Mouse (Mus musculus) hindbrain, postnatal 0 days (tissue): Measurements from ENCODE around the gene Msh5. TPM values are rescaled to one million over a fixed set of nuclear protein-coding genes. Genes with fewer than 3 reads are reported as not detected.
A peak's percentile ranks its signal among the peaks of the same experiment; 100 is the strongest.

Experiments
- ATAC-seq: fragments of 200-750 bp; cut with Nextera tagmentation; 2 replicates; pipeline ENCODE4 v1.8.0; 2017; ENCODE audit warnings: mild to moderate bottlenecking, moderate TSS enrichment, moderate library complexity
- DNase-seq: peaks from one replicate; pipeline ENCODE4 v3.0.0-alpha.2; 2015; ENCODE audit warnings: low spot score
- H3K27ac ChIP-seq: fragments of 300-500 bp; sonication (generic); 2 replicates; pipeline ENCODE4 v1.5.1; 2014; ENCODE audit warnings: mild to moderate bottlenecking
- H3K27me3 ChIP-seq: fragments of 300-500 bp; sonication (generic); 2 replicates; pipeline ENCODE4 v1.6.1; 2014; ENCODE audit warnings: low read length, mixed read lengths; ENCODE audit not compliant: insufficient read depth
- H3K36me3 ChIP-seq: fragments of 300-500 bp; sonication (generic); 2 replicates; pipeline ENCODE4 v1.6.1; 2014; ENCODE audit warnings: low read length, mixed read lengths; ENCODE audit not compliant: insufficient read depth
- H3K4me1 ChIP-seq: fragments of 300-500 bp; sonication (generic); 2 replicates; pipeline ENCODE4 v1.6.1; 2014; ENCODE audit warnings: antibody characterized with exemption, low read length, mixed read lengths; ENCODE audit not compliant: insufficient read depth
- H3K4me2 ChIP-seq: fragments of 300-500 bp; sonication (generic); 2 replicates; pipeline ENCODE4 v1.6.1; 2014; ENCODE audit warnings: low read depth, mild to moderate bottlenecking, low read length, moderate library complexity, mixed read lengths
- H3K4me3 ChIP-seq: fragments of 300-500 bp; sonication (generic); 2 replicates; pipeline ENCODE4 v1.5.1; 2014; ENCODE audit warnings: low read length
- H3K9ac ChIP-seq: fragments of 300-500 bp; sonication (generic); replicated peaks from 2 replicates; pipeline ENCODE4 v1.6.1; 2014; ENCODE audit warnings: mild to moderate bottlenecking, low read length, moderate library complexity, mixed read lengths
- H3K9me3 ChIP-seq: fragments of 300-500 bp; sonication (generic); 2 replicates; pipeline ENCODE4 v1.6.1; 2016; ENCODE audit warnings: low read length, mixed read lengths
- CTCF ChIP-seq: IDR thresholded peaks from 2 replicates; pipeline ENCODE4 v1.5.1; 2016; ENCODE audit warnings: antibody characterized with exemption, control low read depth, low read depth
- WGBS: fragments of 180-500 bp; shearing (Covaris S2); extraction: QIAGEN DNeasy Blood & Tissue Kit; methylation state at CpG from one replicate; pipeline ENCODE4 v1.1.7; 2014; 5-methylcytosine and 5-hydroxymethylcytosine counted together
- polyA plus RNA-seq: library from polyadenylated mRNA; unstranded; fragments of >200 nt; fragmentation: Nextera tagmentation; extraction: Ambion mirVana; gene quantifications from 2 replicates; pipeline ENCODE4 v1.2.1, GENCODE M21; 2015
- total RNA-seq: library from RNA; depleted of rRNA; stranded (reverse); fragments of >200 nt; gene quantifications from 2 replicates; pipeline ENCODE4 v1.2.3, GENCODE M21; 2014

Msh5 gene
- total and polyA plus RNA-seq, 2 experiments from 2014 or later = 3.1 to 6.4 TPM

DNA sequence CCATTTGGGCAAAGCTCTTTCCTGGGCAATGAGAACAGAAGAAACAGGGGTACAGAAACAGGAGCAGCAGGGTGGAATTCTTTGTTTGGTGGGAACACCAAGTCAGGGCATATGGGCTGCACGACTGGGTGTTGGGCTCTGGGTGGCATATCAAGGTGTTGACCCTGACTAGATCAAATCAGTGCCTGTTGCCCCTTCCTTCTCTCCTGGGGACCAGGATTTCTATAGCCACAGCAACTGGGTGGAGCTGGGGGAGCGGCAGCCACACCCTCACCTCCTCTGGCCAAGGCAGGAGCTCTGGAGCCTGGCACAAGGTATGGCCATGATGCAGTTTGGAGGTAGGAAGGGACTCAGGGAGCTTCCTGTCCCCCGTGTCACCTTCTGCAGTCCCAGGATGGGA, 28.4 kb downstream of the Msh5 start:
- Histone ChIP-seq H3K9ac (no peak overlapping the region), H3K4me3 (no peak overlapping the region), H3K27me3 (no peaks in the 10 kb centered on the region), H3K9me3 (no peaks in the 10 kb centered on the region), H3K27ac (no peak overlapping the region), H3K36me3 (peaks cover 28% of the 10 kb centered on the region), H3K4me2 (no peak overlapping the region), H3K4me1 (peaks cover 6% of the 10 kb centered on the region)
- TF ChIP-seq CTCF = no peak
- ATAC-seq (no peak), DNase-seq (no peak)
- WGBS = 88% methylated on average over 3 of the region's 3 CpGs

DNA sequence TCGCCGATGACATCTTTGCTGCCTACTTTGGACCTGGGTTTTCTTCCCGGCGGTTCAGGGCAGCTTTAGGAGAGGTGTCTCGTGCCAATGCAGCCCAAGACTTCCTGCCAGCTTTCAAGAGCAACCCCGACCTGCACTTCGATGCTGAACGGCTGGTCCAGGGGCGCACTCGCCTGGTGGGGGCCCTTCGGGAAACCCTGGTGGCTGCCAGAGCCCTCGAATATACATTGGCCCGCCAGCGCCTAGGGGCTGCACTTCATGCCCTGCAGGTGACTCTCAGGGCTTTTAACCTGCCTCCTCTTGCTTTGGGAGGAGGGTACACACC, 28.9 kb downstream of the Msh5 start:
- DNase-seq (no peak), ATAC-seq (no peak)
- Histone ChIP-seq H3K27me3 (no peaks in the 10 kb centered on the region), H3K4me2 (no peak overlapping the region), H3K36me3 (peaks cover 30% of the 10 kb centered on the region), H3K4me1 (peaks cover 6% of the 10 kb centered on the region), H3K27ac (no peak overlapping the region), H3K9me3 (no peaks in the 10 kb centered on the region), H3K4me3 (no peak overlapping the region), H3K9ac (no peak overlapping the region)
- TF ChIP-seq CTCF = no peak
- WGBS = 76% methylated on average over 14 of the region's 14 CpGs

DNA sequence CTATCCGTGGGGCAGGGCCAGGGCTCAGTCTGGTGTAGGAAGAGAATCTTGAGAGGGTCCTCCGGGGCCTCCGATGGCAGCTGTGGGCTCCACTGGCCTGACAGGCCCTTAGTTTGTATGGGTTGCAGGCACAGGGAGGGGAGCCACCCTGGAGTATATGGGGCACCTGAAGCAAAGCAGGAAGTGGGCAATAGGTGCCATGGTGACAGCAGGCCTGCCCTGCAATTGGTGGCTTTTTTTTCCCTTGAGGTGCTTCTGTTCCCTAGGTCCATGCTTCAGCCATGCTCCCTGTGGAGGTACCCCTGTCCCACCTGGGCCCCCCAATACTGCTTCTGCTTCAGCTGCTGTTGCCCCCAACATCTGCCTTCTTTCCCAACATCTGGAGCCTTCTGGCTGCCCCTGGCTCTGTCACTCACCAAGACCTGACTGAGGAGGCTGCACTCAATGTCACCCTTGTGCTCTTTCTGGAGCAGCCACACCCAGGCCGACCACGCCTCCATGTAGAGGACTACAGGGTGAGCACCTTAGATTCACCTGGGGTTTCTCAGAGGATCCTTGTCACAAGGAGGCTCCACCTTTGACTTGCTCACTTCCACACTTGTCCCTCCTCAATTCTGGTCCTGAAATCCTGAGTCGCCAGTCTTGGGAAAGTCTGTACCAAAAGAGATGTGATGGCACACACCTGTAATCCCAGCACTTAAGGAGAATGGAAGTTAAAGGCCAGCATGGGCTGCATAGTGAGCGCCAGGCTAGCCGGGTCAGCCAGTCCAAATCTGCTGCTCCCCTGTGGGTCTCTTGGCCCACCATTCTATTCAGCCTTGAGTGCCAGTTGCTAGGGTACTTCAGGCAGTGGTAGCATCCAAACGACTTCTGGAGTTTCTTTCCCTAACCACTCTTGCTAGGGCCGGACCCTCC, 29.5 kb downstream of the Msh5 start:
- H3K4me1 ChIP-seq = peaks cover 6% of the 10 kb centered on the region
- no peak for ATAC-seq
- no peak overlapping the region for H3K4me3 ChIP-seq
- no peak for TF ChIP-seq CTCF
- no peak overlapping the region for H3K9ac ChIP-seq
- H3K4me2 ChIP-seq = no peak overlapping the region
- H3K36me3 ChIP-seq = peaks cover 36% of the 10 kb centered on the region
- H3K9me3 ChIP-seq = no peaks in the 10 kb centered on the region
- no peak overlapping the region for H3K27ac ChIP-seq
- WGBS = 70% methylated on average over 10 of the region's 10 CpGs
- no peaks in the 10 kb centered on the region for H3K27me3 ChIP-seq
- DNase-seq = no peak

DNA sequence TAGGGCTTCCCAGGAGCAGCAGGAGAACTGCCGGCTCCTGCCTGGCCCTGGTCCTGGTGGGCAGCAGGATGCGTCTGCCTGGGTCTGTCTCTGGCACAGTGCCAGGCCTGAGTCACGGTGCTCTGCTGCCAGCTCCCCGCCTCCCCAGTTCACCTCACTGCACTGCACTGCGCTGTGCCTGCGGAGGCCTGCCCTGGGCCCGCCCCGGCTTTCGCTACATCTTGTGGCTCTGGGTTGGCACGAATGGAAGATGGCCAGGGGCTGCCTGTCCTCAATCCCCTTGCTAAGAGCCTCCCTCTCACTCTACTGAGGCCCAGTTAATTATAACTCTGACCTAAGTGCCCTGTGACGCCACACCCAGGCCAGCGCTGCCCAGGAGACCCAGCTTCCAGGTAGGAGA, 30.2 kb downstream of the Msh5 start, which contains the start of gene Vwa7:
TSS of gene Vwa7 (plus strand) at position 204 of the 400 bp plus-strand sequence.
- WGBS = 37% methylated on average over 12 of the region's 12 CpGs
- peaks cover 1% of the 10 kb centered on the region for H3K4me1 ChIP-seq

DNA sequence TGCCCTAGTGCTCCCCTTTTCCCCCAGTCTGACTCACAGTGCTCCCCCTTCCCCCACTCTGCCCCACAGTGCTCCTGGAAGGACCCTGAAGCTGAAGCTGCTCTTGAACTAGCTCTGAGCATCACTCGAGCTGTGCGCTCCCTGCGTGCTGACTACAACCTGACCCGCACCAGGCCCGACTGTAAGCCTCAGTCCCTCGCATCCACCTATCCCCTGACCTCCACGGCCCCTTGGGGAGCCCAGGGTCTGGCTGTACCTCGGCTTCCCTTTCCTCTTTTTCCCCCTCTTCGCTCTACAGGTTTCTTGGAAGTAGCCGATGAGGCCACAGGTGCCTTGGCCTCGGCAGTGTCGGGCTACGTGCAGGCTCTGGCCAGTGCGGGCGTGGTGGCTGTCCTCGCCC, 31.2 kb downstream of the Msh5 start:
- no peaks in the 10 kb centered on the region for H3K27me3 ChIP-seq
- ATAC-seq = no peak
- H3K9me3 ChIP-seq = no peaks in the 10 kb centered on the region
- H3K27ac ChIP-seq = no peak overlapping the region
- no peaks in the 10 kb centered on the region for H3K4me1 ChIP-seq
- H3K9ac ChIP-seq = no peak overlapping the region
- H3K36me3 ChIP-seq = peaks cover 53% of the 10 kb centered on the region
- no peak for DNase-seq
- TF ChIP-seq CTCF = no peak
- WGBS = 93% methylated on average over 16 of the region's 16 CpGs
- no peak overlapping the region for H3K4me3 ChIP-seq
- no peak overlapping the region for H3K4me2 ChIP-seq

More for the DNA sequence above, 30.2 kb downstream of the Msh5 start, which contains the start of gene Vwa7:
- TF ChIP-seq CTCF = no peak
- no peaks in the 10 kb centered on the region for H3K27me3 ChIP-seq
- H3K4me3 ChIP-seq = no peak within 1 kb of the TSS
- H3K36me3 ChIP-seq = peaks cover 43% of the 10 kb centered on the region
- no peak within 1 kb of the TSS for H3K4me2 ChIP-seq
- no peaks in the 10 kb centered on the region for H3K9me3 ChIP-seq
- no peak within 1 kb of the TSS for H3K27ac ChIP-seq
- ATAC-seq = peak; percentile 59
- H3K9ac ChIP-seq = no peak within 1 kb of the TSS
- DNase-seq = peak; percentile 78

DNA sequence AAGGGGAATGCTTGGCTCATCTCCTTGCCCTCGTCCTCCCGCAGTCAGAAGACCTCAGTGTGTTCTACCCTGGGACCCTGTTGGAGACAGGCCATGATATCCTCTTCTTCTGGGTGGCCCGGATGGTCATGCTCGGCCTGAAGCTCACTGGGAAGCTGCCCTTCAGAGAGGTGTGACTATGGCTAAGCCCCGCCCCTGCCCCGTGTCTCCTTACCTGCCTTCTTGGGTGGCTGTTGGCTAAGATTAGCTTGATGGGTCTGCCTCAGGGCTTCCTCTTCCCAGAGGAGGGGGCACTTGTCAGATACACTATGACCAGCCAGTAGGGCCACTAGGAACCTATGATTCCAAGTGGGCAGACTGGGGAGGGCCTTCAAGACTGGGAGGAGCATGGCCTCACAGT, 33.3 kb downstream of the Msh5 start:
- Histone ChIP-seq H3K27ac (no peak overlapping the region), H3K9me3 (no peaks in the 10 kb centered on the region), H3K27me3 (no peaks in the 10 kb centered on the region), H3K4me2 (no peak overlapping the region), H3K9ac (no peak overlapping the region), H3K4me1 (no peaks in the 10 kb centered on the region), H3K4me3 (no peak overlapping the region), H3K36me3 (peaks cover 62% of the 10 kb centered on the region)
- ATAC-seq = no peak
- no peak for DNase-seq
- 83% methylated on average over 6 of the region's 6 CpGs for WGBS
- TF ChIP-seq CTCF = no peak

DNA sequence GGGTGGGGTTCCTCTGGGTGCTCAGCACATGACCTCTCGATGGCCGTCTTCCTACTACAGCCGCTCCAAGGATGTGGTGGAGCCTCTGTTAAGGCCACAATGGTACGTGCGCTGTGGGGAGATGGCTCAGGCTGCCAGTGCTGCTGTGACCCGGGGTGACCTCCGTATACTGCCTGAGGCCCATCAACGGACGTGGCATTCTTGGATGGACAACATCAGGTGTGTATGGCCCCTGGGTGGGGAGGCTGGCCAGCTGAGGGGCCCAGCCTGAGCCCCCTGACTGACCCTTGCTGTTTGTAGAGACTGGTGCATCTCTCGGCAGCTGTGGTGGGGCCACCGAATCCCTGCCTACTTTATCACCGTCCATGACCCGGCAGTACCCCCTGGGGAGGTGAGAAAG, 34.1 kb downstream of the Msh5 start:
- peaks cover 64% of the 10 kb centered on the region for H3K36me3 ChIP-seq
- H3K9me3 ChIP-seq = no peaks in the 10 kb centered on the region
- no peak for TF ChIP-seq CTCF
- DNase-seq (no peak), ATAC-seq (no peak)
- no peak overlapping the region for H3K4me3 ChIP-seq
- H3K27me3 ChIP-seq = no peaks in the 10 kb centered on the region
- 84% methylated on average over 13 of the region's 13 CpGs for WGBS
- H3K9ac ChIP-seq = no peak overlapping the region
- H3K4me1 ChIP-seq = no peaks in the 10 kb centered on the region
- H3K4me2 ChIP-seq = no peak overlapping the region
- no peak overlapping the region for H3K27ac ChIP-seq
